Mouse (Mus musculus) kidney, postnatal 0 days (tissue): ENCODE measurements around the gene Cluh. TPM values are rescaled to one million over a fixed set of nuclear protein-coding genes. Genes with fewer than 3 reads are reported as not detected.

Experiments used
- ATAC-seq: fragments of 200-750 bp; cut with Nextera tagmentation; replicated peaks from 2 replicates; pipeline ENCODE4 v1.8.0; 2017; ENCODE audit warnings: low read depth, moderate number of reproducible peaks, moderate TSS enrichment, moderate library complexity; ENCODE audit not compliant: low FRiP score
- DNase-seq: peaks from one replicate; pipeline ENCODE4 v3.0.0-alpha.2; 2016; ENCODE audit warnings: low spot score
- H3K27ac ChIP-seq: fragments of 300-500 bp; sonication (generic); 2 replicates; pipeline ENCODE4 v1.5.1; 2014; ENCODE audit warnings: mild to moderate bottlenecking
- H3K27me3 ChIP-seq: fragments of 300-500 bp; sonication (generic); 2 replicates; pipeline ENCODE4 v1.6.1; 2014; ENCODE audit warnings: low read length, mixed read lengths; ENCODE audit not compliant: insufficient read depth
- H3K36me3 ChIP-seq: fragments of 300-500 bp; sonication (generic); 2 replicates; pipeline ENCODE4 v1.6.1; 2014; ENCODE audit warnings: low read length, mixed read lengths; ENCODE audit not compliant: insufficient read depth
- H3K4me1 ChIP-seq: fragments of 300-500 bp; sonication (generic); replicated peaks from 2 replicates; pipeline ENCODE4 v1.6.1; 2014; ENCODE audit warnings: antibody characterized with exemption, low read length, mixed read lengths; ENCODE audit not compliant: insufficient read depth
- H3K4me2 ChIP-seq: fragments of 300-500 bp; sonication (generic); 2 replicates; pipeline ENCODE4 v1.6.1; 2014; ENCODE audit warnings: mild to moderate bottlenecking, low read length, moderate library complexity, mixed read lengths
- H3K4me3 ChIP-seq: fragments of 300-500 bp; sonication (generic); replicated peaks from 2 replicates; pipeline ENCODE4 v1.5.1; 2014; ENCODE audit warnings: low read depth, low read length
- H3K9ac ChIP-seq: fragments of 300-500 bp; sonication (generic); 2 replicates; pipeline ENCODE4 v1.6.1; 2014; ENCODE audit warnings: low read depth, low read length
- H3K9me3 ChIP-seq: fragments of 300-500 bp; sonication (generic); replicated peaks from 2 replicates; pipeline ENCODE4 v1.6.1; 2016; ENCODE audit warnings: low read length, inconsistent platforms, mixed read lengths
- CTCF ChIP-seq: IDR thresholded peaks from 2 replicates; pipeline ENCODE4 v1.5.1; 2016; ENCODE audit warnings: antibody characterized with exemption, low read depth, mild to moderate bottlenecking, moderate library complexity
- WGBS: fragments of 180-500 bp; shearing (Covaris S2); extraction: QIAGEN DNeasy Blood & Tissue Kit; methylation state at CpG from one replicate; pipeline ENCODE4 v1.1.7; 2014; 5-methylcytosine and 5-hydroxymethylcytosine counted together
- polyA plus RNA-seq: library from polyadenylated mRNA; unstranded; fragments of >200 nt; fragmentation: Nextera tagmentation; extraction: Ambion mirVana; gene quantifications from 2 replicates; pipeline ENCODE4 v1.2.1, GENCODE M21; 2015

The Cluh gene
- polyA plus RNA-seq, 1 experiment from 2014 or later, result 32.6 TPM

DNA sequence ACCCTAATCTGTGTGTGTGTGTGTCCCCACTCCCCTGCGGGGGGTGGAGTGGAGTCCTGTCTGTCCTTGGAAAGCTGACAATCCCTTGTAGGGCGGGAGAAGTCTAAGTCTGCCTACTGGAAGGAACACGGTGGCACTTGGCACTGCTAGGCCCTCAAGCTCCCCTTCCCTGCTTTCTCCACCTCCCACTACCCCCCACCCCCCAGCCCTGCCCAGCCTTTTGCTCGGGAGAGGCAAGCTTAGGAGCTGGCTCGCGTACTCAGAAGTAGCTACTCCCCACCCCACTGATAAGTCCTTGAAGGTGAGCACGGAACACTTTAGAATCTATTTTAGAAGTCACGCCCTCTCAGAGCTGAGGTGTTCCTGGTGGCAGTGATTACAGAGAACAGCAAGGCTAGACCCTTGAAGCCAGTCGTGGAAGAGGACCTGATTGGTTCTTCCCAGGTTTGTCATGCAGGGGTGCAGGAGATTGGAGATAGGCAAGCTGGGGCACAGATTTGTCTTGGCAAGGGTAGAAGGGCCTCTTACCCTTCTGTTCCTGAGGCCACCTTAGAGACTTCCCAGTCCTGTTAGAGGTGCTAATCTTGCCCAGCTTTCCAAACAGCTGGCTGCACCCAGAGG, 10.4 kb upstream of the Cluh start:
- Histone ChIP-seq H3K36me3 (no peaks in the 10 kb centered on the region), H3K27me3 (no peaks in the 10 kb centered on the region), H3K4me2 (peak overlapping the region; percentile 81), H3K27ac (peak overlapping the region; percentile 86), H3K9me3 (no peaks in the 10 kb centered on the region), H3K4me3 (peak overlapping the region; percentile 66), H3K9ac (peak overlapping the region; percentile 75), H3K4me1 (peaks cover 11% of the 10 kb centered on the region; the same call in 1 of the 2 replicates)
- no peak; the same call in 1 of the 2 replicates for ATAC-seq
- no peak for TF ChIP-seq CTCF
- no peak for DNase-seq
- 8% methylated on average over 9 of the region's 9 CpGs for WGBS

DNA sequence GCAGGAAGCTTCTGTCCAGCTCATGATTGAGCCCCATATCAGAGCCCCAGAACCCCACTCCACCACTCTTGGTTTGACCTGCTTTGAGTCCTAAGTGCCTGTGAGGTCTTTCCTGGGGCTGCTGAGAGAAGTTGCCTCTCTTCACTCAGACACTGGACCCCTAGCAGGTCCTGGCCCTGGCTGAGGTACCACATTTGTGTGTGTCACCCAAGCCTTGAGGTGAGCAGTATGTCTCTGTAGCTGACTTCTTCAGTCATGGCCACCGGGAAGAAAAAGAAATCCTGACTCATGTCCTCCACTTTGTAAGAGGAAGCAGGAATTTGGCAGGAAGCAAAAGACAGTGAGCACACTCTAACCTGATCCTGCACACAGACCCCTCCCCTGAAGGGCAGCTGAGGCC, 9.7 kb upstream of the Cluh start:
- Histone ChIP-seq H3K4me3 (no peak overlapping the region), H3K9ac (peak overlapping the region; percentile 13; the same call in 1 of the 2 replicates), H3K27me3 (no peaks in the 10 kb centered on the region), H3K9me3 (no peaks in the 10 kb centered on the region), H3K4me2 (no peak overlapping the region), H3K36me3 (no peaks in the 10 kb centered on the region), H3K4me1 (peaks cover 11% of the 10 kb centered on the region; the same call in 1 of the 2 replicates), H3K27ac (0 out of 2 replicates have a peak overlapping the region, but pooled peaks have one; percentile 86)
- no peak for DNase-seq
- TF ChIP-seq CTCF, result no peak
- no peak for ATAC-seq
- WGBS, result 79% methylated on average over 1 of the region's 1 CpGs

DNA sequence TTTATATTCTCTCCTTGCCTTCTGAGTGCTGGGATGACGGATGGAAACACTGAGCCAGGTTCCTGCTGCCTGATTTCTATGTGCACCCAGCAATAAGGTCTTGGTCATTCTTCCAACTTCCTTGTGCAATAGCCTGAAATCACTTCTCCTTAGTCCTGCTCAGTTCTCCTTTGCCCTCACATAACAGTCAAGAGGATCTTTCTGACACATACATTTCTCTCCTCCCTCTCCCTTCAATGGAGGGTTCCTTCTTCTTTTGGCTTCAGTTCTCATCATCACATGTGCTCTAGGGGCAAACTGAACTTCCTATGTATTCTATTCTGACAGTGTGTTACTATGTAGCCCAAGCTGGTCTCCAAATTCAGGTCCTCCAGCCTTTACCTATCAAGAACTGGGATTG, 1.3 kb upstream of the Cluh start:
- Histone ChIP-seq H3K4me1 (peaks cover 22% of the 10 kb centered on the region), H3K4me2 (no peak overlapping the region), H3K4me3 (no peak overlapping the region), H3K9ac (no peak overlapping the region), H3K27ac (no peak overlapping the region), H3K27me3 (no peaks in the 10 kb centered on the region), H3K9me3 (no peaks in the 10 kb centered on the region), H3K36me3 (no peaks in the 10 kb centered on the region)
- TF ChIP-seq CTCF, result no peak
- ATAC-seq (no peak), DNase-seq (no peak)
- 96% methylated on average over 1 of the region's 1 CpGs for WGBS

DNA sequence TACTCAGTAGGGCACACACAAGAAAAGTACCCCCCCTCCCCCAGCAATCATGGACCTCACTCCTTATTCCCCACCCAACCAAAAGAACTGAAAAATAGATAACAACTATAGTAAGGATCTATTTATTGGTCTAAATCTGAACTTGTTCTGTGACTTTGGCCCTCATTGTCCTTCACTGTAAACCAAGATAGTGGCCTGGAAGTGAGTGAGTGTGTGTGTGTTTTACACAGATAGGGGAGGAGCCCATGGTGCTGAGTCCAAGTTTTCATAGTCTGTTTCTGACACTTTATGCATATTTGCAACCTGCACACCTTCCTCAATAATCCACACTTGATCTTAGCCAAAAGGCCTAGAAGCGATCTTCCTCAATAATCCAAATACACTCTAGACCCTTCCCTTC, 619 bp upstream of the Cluh start:
- WGBS, result 7% methylated on average over 1 of the region's 1 CpGs
- ATAC-seq, result 0 out of 2 replicates have a peak, but pooled peaks have one; percentile 0
- H3K9ac ChIP-seq, result peak overlapping the region; percentile 43; the same call in 1 of the 2 replicates
- H3K4me1 ChIP-seq, result peaks cover 25% of the 10 kb centered on the region
- TF ChIP-seq CTCF, result no peak
- H3K36me3 ChIP-seq, result no peaks in the 10 kb centered on the region
- peak overlapping the region; percentile 62 for H3K27ac ChIP-seq
- H3K27me3 ChIP-seq, result no peaks in the 10 kb centered on the region
- H3K4me3 ChIP-seq, result peak overlapping the region; percentile 95
- no peaks in the 10 kb centered on the region for H3K9me3 ChIP-seq
- H3K4me2 ChIP-seq, result peak overlapping the region; percentile 94
- no peak for DNase-seq

DNA sequence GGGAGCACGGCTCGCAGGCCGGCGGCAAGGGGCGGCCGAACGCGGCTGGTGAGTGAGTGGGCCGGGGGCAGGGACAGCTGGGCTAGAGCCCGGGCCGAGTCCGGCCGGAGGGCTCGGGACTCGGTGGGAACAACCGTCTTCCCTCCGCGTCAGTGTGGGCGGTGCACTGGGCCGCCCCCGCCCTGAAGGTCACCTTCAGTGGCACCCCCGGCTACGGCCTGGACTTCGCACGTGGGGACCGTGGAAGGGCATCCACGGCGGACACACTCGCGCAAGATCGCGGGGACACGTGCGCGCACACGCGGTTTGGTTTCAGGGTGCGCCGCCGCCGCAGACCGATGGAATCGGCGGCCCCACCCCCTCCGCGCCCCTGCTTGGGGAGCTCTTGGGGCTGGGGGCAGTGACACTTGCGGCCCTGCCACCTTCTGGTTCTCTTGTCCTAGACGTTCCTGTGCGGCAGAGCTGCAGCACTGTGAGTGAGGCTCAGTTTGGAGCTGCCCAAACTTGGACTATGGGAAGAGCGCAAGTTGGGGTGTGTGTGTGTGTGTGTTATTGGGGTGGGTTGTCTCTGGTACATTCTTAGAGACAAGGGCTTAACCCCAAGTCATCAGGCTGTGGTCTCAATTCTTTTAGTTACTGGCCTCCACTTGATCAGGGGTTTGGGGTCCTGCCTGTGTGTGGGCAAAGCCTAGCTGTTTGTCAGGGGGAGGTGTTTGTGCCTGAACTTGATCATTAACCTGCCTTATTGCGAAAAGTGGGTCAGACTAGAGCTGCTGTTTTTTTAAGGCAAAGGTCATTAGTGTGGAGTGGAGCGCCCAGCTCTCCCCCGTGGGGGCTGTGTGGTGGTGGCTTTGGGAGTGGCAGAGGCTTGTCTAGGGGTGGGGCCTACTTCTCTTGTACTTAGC, 604 bp downstream of the Cluh start:
- H3K4me3 ChIP-seq, result peak overlapping the region; percentile 95
- no peak for TF ChIP-seq CTCF
- H3K4me1 ChIP-seq, result peaks cover 25% of the 10 kb centered on the region
- ATAC-seq (peak; percentile 67), DNase-seq (peak; percentile 65)
- H3K9me3 ChIP-seq, result no peaks in the 10 kb centered on the region
- no peaks in the 10 kb centered on the region for H3K36me3 ChIP-seq
- no peaks in the 10 kb centered on the region for H3K27me3 ChIP-seq
- peak overlapping the region; percentile 93 for H3K9ac ChIP-seq
- WGBS, result 1% methylated on average over 40 of the region's 53 CpGs
- peak overlapping the region; percentile 94 for H3K4me2 ChIP-seq
- H3K27ac ChIP-seq, result peak overlapping the region; percentile 94

DNA sequence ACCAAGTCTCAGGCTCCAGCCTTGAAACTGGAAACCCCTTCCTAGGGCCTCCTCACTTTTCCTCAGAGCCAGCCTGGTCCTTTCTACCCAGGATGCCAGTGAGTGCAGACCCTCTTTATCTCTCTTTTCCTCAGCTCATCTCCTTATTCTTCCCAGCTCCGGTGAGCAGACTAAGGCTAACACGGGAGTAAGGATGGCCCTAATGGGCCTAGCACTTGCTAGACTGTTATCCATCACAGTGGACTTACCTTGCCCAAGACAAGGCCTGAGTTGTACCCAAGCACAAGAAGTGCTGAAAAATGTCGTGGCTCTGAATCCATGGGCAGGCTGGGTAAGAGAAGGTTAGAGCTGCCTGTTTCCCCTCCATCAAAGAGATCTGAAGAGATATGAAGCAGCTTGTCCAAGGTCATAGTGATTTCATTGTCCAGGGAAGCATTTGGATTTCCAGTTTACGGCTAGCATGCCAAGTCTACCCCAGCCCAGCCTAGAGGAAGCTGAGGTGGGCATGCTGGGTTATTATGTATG, 1.3 kb downstream of the Cluh start:
- H3K27me3 ChIP-seq, result no peaks in the 10 kb centered on the region
- WGBS, result 32% methylated on average over 4 of the region's 4 CpGs
- peaks cover 25% of the 10 kb centered on the region for H3K4me1 ChIP-seq
- H3K4me2 ChIP-seq, result peak overlapping the region; percentile 94
- H3K36me3 ChIP-seq, result no peaks in the 10 kb centered on the region
- H3K9me3 ChIP-seq, result no peaks in the 10 kb centered on the region
- H3K27ac ChIP-seq, result peak overlapping the region; percentile 94
- no peak for TF ChIP-seq CTCF
- peak overlapping the region; percentile 93 for H3K9ac ChIP-seq
- ATAC-seq (no peak), DNase-seq (no peak)
- H3K4me3 ChIP-seq, result peak overlapping the region; percentile 95
